Mouse (Mus musculus) heart, postnatal 36 days (tissue): Measurements from ENCODE around the gene Hist3h2a. TPM values are rescaled to one million over a fixed set of nuclear protein-coding genes. Genes with fewer than 3 reads are reported as not detected.

Source experiments
- DNase-seq, 2 experiments: peaks; one replicate each; pipeline ENCODE4 v3.0.0; 2021 to 2022
- intact Hi-C: fragments of 180-260 bp; cut with DNase I; formaldehyde crosslinking; loops from one replicate; pipeline ENCODE4 v1.15.1; 2025
- total RNA-seq, 2 experiments: library from RNA; stranded (reverse); gene quantifications; 2 replicates each; pipeline ENCODE4 v1.2.3; 2021

The Hist3h2a gene
- total RNA-seq, 2 experiments from 2014 or later: 15.3 to 17.6 TPM

DNA sequence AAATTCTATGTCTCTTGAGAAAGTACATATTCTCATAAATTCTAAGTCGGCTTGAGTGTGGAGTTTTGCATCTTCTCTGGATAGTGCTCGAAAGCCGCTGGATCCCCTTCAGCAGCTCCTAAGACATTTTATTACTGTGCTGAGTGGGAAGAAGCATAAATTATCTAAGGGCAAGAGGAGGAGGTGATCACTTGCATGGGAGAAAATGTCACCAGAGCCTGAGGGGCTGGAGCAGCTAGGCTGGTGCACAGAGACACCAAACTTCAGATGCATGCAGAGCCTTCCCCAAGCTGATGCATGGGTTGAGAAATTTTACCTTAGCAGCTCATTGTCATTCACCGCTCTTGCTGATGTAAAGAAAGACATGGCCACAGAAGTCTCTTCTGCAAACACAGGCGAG is 10.3 kb upstream of the Hist3h2a start:
- no peak for DNase-seq
- intact Hi-C loops: no loop called here

DNA sequence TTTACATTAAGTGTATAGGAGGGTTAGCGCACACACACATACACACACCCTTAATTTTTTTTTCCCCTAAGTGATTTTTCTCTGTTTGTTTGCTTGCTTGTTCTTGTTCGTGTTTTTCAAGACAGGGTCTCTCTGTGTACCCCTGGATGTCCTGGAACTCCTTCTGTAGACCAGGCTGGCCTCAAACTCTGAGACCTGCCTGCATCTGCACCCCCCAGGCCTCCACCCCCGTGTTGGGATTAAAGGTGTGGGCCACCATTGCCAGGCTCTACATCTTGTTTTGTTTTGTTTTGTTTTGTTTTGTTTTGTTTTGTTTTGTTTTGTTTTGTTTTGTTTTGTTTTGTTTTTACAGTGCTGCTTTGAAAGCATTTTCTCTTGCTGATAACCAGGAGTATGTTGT is 7.2 kb upstream of the Hist3h2a start:
- intact Hi-C loops: no loop called here
- no peak for DNase-seq

DNA sequence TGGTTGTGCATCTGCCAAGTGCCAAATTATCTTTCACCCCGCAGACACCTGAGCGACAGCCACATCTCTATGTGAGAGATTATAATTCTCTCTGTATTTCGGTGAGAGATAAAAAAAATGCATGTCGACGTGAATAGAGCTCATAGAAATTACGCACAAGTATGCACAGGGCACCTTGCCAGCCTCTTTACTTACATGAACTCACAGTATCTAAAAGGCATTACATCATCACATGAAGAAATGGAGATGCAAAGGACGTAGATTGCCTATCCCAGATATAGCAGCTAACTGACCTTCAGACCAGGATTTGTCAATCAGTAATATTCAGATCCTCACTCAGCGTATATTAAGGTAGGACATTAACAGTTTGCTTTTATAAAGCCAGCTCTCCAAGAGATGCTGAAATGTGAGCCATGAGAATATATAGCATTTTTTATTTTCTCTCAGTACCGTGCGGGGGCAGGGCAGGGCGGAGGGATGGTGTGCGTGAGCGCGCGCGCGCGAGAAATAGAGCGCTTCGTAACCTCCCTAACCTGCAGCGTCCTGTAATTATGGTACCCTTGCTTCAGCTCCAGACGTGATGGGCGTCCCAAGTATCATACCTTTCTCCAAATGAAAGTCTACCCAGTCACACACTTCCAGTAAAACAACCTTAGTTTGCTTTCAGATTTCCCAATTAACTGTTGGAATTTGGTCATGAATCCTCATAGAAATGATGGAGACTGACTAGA is 6.5 kb upstream of the Hist3h2a start:
- intact Hi-C loops: no loop called here
- DNase-seq: no peak

DNA sequence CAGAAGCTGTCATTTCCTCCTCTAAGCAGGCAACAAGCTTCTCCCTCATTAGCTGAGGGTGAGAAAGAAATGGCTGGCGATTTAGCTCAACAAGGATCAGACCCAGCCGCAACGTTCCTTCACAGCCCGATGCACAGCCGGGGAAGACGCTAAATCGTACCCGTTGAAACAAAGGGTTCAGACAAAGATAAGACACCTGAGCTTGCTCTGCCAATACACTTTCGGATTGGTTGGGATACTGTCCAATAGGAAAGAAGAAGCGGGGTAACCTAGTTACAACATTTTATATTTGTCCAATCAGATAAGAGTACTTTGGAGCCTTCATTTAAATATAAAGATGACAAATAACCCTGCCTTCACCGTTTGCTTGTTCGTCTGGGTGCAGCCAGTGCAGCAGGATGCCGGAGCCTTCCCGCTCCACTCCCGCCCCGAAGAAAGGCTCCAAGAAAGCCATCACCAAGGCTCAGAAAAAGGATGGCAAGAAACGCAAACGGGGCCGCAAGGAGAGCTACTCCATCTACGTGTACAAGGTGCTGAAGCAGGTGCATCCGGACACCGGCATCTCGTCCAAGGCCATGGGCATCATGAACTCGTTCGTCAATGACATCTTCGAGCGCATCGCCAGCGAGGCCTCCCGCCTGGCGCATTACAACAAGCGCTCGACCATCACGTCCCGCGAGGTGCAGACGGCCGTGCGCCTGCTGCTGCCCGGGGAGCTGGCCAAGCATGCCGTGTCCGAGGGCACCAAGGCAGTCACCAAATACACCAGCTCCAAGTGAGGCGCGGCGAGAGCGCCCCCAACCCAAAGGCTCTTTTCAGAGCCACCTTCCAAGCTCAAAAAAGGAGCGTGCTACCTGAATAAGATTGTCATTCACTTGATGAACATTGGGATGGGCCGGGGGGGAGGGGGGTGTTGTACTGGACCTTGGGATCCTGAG is 5.7 kb upstream of the Hist3h2a start, which contains the start of gene Hist3h2ba:
Hist3h2ba (plus strand) TSS at position 379 of the 938 bp plus-strand sequence.
- intact Hi-C loops: no loop called here
- DNase-seq: peak; percentile 42 to 48

DNA sequence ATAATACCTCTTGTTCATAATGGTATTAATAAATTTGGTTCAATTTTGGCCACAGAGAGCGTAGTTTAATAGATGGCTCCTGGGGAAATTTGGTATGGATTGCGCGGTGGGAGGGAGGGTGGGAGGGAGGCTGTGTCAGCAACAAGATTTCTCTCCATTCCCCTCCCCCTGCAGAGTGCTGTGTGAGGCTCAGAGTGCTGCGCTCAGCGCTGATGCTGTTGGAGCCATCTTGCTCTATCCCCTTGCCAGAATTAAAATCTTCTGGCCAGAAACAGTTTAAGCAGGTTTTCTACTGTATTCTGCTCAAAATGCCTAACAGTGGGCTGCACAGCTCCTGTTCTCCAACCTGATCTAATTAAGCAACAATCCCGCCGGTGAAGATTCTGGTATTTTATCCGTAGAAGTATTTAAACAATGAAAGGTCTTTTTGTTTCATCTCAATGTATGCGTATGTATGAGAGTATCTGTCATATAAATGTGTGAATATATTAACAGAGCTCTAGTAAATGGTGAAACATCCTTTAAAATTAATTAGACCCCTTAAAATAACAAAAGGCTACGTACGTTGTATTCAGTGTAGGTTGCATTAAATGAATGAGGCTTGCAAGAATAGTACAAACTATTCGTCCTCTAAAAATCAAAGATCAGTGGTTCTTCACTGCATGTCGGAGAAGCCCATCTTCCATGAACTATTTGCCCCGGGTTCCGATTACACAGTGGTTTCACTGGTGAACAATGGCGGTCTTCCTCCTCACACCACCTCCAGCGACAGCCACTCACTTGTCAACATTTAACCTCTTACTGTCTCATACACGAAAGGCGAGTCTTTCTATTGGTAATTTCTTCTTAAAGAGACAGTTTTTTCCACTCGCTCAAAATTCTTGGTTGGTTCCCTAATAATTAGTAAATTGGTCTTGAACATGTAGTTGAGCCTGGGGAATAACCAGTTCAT is 4.7 kb upstream of the Hist3h2a start:
- intact Hi-C loops: loop anchor here (10.0 kb wide), 2 partner anchors 255 to 1465 kb away; partner anchors contain the start of genes 2310033P09Rik, Atpaf2, Gid4 and Mrpl55
- no peak for DNase-seq

DNA sequence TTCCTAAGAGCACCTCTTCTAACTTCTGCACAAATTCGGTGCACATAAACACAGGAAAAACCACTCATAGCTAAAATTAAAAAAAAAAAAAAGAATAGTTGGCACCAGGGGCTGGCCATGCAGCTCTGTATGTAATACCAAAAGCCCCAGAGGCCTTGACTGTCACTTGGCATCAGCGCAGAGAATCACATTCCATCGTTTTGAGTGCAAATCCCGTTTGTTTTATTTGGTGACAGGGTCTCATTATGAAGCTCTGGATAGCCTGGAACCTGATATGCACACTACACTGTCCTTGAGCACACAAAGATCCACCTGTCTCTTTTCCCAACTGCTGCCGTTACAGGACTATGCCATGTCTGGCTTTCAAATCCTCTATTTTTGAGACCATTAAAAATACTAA is 3.3 kb upstream of the Hist3h2a start:
- DNase-seq: no peak
- intact Hi-C loops: loop anchor here (10.0 kb wide), 2 partner anchors 254 to 1464 kb away; partner anchors contain the start of genes 2310033P09Rik, Atpaf2, Gid4 and Mrpl55

DNA sequence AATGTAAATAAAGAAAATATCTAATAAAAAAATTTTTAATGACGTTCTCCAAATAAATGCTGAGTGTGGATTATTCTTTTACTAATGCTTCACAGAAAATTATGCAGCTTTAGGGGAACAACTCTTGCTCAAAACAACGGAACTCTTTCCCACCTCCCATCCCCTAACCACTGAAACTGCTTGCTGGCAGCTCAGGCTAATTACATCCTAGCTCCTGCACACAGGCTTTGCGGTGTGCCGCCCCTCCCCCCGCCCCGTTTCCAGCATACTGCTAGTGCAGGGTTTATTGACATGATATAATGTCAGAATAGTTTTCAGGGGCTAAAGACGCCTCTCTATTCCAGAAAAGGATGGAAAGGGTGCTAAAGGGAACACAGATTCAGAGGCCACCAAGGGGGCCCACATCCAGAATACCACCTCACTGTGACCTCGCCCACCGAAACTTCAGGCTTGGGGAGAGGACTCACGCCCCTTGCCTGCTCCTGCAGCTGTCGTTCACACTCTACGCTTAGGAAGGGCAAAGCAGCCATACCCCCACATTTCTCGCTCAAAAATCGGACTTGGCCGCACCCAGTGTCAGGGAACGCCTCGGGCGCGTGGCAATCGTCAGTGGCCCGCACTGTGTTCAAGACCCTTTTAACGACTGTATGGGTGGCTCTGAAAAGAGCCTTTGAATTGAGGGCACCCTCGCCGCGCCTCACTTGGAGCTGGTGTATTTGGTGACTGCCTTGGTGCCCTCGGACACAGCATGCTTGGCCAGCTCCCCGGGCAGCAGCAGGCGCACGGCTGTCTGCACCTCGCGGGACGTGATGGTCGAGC is 925 bp upstream of the Hist3h2a start:
- no peak for DNase-seq
- intact Hi-C loops: loop anchor here (10.0 kb wide), 2 partner anchors 251 to 1461 kb away; partner anchors contain the start of genes 2310033P09Rik, Atpaf2, Gid4 and Mrpl55

DNA sequence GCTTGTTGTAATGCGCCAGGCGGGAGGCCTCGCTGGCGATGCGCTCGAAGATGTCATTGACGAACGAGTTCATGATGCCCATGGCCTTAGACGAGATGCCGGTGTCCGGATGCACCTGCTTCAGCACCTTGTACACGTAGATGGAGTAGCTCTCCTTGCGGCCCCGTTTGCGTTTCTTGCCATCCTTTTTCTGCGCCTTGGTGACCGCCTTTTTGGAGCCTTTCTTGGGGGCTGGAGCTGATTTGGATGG is 390 bp upstream of the Hist3h2a start:
- intact Hi-C loops: loop anchor here (10.0 kb wide), 2 partner anchors 251 to 1461 kb away; partner anchors contain the start of genes 2310033P09Rik, Atpaf2, Gid4 and Mrpl55
- peak in 1 of 2 experiments; percentile 77 for DNase-seq

DNA sequence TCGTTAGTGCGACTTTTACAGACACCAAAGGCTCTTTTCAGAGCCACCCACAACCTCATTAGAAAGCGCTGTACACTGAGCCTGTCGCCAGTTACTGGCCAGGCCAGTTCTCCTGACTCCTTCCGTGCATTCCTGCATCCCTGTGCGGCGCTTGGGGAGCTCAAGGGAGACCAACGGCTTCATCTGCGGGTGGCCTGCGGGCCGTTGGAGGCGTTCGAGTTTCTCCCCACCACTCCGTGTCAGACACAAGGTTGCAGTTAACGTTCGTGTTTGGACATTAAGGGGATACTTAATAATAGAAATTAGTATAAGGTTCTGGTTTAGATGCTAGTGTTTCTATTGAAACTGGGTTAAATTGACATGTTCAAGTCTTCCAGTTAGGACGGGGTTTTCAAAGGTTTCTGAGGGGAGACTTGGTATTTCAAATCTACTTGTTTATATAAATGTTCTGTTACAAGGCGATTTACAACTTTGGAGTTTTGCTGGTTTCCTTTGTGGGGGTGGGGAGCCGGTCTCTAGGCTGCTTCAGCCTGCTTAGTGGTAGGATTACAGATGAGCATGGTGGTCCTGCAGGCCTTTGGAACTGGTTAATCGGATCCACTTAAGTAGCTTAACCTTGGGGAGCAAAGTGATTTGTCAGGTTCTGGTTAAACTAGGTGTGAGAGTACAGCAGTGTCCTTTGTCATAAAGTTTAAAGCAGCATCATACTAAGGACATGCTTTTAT is 820 bp downstream of the Hist3h2a start:
- intact Hi-C loops: loop anchor here (10.0 kb wide), 2 partner anchors 249 to 1459 kb away; partner anchors contain the start of genes 2310033P09Rik, Atpaf2, Gid4 and Mrpl55
- DNase-seq: no peak

DNA sequence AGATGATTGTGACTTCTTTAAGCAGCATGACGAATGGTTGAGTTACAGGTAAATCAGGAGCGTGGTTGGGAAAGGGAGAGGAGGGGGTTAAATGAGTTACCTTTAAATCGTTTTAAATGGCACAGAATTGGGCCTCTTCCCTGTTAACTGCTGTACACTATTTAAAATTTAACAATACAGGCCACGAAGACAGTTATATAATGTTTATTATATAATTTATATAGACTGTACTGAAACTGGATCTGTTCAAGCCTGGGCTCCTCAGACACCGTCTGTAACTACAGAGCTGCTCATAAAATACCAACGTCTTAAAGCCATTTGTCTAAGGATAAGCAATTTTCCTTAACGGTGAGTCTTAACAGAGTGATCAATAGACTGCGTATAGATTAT is 1.4 kb downstream of the Hist3h2a start:
- intact Hi-C loops: loop anchor here (2.0 to 10.0 kb wide), 3 partner anchors 23 to 1459 kb away; partner anchors contain the start of genes 2310033P09Rik, Atpaf2, Gid4 and Mrpl55
- DNase-seq: no peak

DNA sequence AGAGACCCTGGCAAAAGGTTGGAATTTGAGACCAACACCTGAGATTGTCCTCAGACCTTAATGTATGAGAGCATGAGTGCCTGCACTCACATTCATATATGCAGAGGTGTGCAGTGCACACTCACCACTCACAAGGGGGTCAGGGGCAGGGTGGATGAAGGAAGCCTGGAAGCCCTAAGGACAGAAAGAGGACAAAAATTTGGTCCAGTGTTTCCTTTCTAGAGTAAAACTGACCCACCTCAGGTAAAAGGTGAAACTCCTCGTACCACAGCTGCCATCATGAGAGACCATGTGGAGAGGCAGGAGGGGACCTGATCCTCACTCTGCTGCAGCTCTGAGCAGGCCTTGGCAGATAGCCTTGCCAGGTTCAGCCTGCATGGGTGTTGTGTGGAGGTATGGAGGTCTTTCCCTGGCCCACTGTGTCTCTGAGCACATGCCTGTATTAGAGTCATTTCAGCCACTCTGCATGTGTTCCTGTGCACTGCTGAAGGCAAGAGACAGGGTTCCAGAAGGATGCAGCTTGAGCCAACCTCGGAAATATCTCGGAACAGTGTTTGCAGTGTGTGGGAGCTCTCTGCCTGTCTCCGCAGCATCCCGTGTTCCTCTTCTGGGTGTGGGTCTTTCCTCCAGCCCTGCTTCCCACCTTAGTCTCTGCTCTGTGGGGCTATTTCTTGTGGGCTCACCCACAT is 2.9 kb downstream of the Hist3h2a start:
- intact Hi-C loops: loop anchor here (2.0 to 10.0 kb wide), 3 partner anchors 21 to 1457 kb away; partner anchors contain the start of genes 2310033P09Rik, Atpaf2, Gid4 and Mrpl55
- DNase-seq: no peak

DNA sequence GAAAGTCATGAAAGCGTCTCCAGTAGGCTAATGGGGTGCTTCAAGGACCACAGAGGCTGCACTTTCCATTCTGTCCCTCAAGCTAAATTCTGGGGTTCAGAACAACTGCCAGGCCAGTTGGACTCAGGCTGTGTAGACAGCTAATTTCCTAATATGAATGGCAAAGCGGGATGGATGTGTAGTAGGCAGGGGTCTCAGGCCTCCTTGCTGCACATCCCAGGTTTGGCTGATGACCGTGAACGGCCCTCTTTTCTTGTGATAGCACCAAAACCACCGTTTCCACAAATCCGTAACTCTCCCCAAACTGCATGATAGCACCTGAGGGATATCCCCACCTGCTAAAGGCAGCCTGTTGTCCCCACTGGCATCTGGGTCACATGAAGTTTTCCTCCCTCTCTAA is 4.1 kb downstream of the Hist3h2a start:
- intact Hi-C loops: loop anchor here (10.0 kb wide), 2 partner anchors 246 to 1456 kb away; partner anchors contain the start of genes 2310033P09Rik, Atpaf2, Gid4 and Mrpl55
- DNase-seq: no peak

DNA sequence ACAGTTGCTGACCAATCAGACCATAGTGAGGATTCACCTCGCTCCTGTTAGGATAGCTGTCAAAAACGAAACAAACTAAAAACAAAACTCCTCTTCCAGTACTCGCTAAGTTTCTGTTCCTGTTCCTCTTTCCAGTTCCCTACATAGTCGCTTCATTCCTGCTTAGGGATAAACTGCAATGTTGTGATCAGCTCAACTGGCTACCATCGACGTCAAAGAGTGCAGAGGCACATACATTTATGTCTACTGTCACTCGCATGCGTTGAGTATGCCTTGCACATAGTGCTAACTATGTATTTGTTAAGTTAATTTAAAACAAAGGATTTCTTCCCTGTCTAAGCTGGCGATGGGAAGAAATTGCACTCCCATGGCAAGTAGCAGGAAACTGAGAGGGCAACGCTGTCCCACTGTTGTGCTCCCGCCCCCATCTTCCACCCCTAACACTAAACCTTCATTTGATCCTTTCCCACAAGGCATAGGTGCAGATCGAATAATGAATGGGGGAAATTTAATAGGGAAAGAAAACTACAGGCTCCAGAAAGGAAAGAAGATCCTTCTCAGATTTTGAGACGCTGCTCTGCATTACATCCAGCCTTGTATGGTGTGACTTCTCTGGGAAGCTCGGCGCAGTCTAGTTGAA is 4.8 kb downstream of the Hist3h2a start:
- intact Hi-C loops: loop anchor here (10.0 kb wide), 2 partner anchors 245 to 1455 kb away; partner anchors contain the start of genes 2310033P09Rik, Atpaf2, Gid4 and Mrpl55
- DNase-seq: no peak

DNA sequence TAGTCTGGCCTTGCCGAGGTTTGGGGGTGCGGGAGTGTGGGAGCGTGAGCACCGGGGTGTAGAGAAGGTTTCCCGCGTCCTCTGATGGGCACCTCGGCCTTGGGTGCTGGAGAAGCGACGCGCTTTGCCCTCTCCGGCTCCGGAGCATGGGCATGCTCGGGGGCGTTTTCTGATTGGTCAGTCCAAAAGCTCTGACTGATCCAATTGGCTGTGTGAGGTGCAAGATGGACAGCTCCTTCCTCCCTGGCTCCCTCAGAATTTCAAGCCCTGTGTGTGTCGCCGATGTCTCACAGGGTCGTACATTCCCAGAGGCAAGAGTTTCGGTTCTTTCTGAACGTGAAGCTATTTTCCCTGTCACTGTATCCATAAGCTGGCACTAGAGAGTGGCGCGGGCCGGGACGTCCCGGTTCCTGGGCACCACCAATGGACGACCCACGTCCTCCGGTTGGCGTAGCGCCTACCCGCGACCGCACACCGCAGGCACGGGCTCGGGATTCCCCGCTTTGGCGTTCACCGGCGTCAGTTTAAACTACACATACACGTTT is 5.5 kb downstream of the Hist3h2a start:
- DNase-seq: peak; percentile 64 to 79
- intact Hi-C loops: loop anchor here (10.0 kb wide), 2 partner anchors 245 to 1455 kb away; partner anchors contain the start of genes 2310033P09Rik, Atpaf2, Gid4 and Mrpl55

DNA sequence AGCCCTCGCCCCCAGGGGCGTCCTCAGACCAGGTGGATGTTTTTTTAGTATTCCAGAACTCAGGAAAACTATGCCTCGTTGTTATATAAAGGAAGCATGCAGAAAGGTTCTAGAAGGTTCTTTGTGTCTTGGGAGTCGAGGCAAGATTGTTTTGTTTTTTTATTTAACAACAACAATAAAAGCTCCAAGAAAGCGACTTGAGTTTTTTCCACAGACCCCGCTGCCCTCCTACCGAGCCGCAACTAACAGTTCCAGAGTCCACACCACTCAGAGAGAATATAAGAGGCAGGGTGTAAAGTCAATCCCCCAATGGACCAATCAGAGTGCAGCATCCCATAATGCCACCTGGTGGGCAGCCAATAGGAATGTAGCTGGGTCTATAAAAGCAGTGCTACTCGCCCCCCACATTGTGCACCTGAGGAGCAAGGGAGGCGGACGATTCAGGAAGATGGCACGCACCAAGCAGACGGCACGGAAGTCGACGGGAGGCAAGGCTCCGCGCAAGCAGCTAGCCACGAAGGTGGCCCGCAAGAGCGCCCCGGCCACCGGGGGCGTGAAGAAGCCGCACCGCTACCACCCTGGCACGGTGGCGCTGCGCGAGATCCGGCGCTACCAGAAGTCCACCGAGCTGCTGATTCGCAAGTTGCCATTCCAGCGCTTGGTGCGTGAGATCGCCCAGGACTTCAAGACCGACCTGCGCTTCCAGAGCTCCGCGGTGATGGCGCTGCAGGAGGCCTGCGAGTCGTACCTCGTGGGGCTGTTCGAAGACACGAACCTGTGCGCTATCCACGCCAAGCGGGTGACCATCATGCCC is 7.1 kb downstream of the Hist3h2a start:
- intact Hi-C loops: no loop called here
- no peak for DNase-seq

DNA sequence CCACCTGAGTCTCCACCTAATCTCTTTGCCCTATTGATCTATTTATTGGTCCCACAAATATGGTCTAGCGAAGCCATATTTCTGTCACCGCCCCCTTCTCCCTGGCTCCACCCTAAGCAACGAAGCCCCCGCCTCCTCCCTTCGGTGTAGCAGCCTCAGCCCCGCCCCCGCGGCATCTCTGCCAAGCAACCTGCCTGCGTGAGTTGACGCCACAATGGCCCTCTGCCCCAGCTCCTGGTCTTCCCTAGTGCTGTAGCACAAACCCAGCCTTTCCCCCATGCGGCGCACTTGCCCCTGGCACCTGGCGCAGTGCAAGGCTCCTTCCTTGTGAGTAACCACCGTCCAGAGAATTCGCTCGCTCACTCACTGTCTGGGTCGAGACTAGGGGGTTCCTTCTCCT is 9.1 kb downstream of the Hist3h2a start:
- intact Hi-C loops: no loop called here

More for the DNA sequence above, 9.1 kb downstream of the Hist3h2a start:
- DNase-seq: no peak
